Mouse (Mus musculus): ENCODE measurements around the gene Pla2g3.

GRCm38 (mm10) chr11:3536745-3537333 lies 48.8 kb downstream of the Pla2g3 start:
- TF ChIP-seq MAFK (IDR thresholded peaks at IDR 0.05; ENCODE audit: insufficient read depth, low read depth, low read length) (no peak), ZNF384 (IDR thresholded peaks at IDR 0.05; ENCODE audit: low read depth, low read length) (no peak)

Measured in ES-E14 (cell line).